9 mouse cellular contexts compared by ENCODE assay signal in the genomic region with DNA sequence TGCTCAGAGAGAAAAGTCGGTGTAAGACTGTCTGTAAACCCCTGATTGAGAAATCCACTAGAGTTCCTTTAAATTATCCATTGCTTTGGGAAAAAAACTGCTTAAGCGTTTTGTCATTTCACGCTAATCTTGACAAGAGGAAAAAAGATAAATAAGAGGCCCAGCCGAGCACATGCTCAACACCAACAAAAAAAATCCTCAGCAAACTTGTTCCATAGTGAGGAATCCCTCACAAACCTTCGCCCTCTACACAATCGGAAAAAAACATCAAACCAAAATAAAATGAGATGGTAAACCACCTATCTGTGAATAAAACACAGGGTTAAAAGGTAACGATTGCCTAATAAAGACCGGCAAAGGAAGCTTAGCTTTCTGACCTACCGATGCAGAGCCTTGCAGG. TPM values are rescaled to one million over a fixed set of nuclear protein-coding genes. Genes with fewer than 3 reads are reported as not detected.
DNase-seq lines count a peak whose midpoint lies in the region; ATAC-seq lines count a peak whose summit lies in the region.
"Had no signal": no experiment of that assay in that cellular context is flagged by ENCODE, and none has a peak within 500 bp of the region (broad histone marks: within the 10 kb centered on the region; RNA-seq: fewer than 3 reads in every experiment).

No protein-coding gene starts in this region.

- no peaks in the 10 kb centered on the region for H3K9me3 ChIP-seq in megakaryocyte, embryonic 14.5 days
- H3K9me3 ChIP-seq in forebrain, embryonic 10.5 days = no peaks in the 10 kb centered on the region
- no peaks in the 10 kb centered on the region for H3K9me3 ChIP-seq in limb, embryonic 13.5 days
- no peaks in the 10 kb centered on the region for H3K9me3 ChIP-seq in stomach, embryonic 16.5 days (replicated peaks; ENCODE audit: control insufficient read depth, low read length)

- peaks cover 37% of the 10 kb centered on the region for H3K36me3 ChIP-seq in megakaryocyte, embryonic 14.5 days (replicated peaks; ENCODE audit: low read length)
- peaks cover 37% of the 10 kb centered on the region for H3K36me3 ChIP-seq in forebrain, embryonic 10.5 days (replicated peaks)
- H3K36me3 ChIP-seq in limb, embryonic 13.5 days = peaks cover 27% of the 10 kb centered on the region
- H3K36me3 ChIP-seq in stomach, embryonic 16.5 days (ENCODE audit: control insufficient read depth, insufficient read depth, low read length) = peaks cover 8% of the 10 kb centered on the region

- peak overlapping the region; percentile 96 for H3K4me3 ChIP-seq in megakaryocyte, embryonic 14.5 days (replicated peaks)
- peak overlapping the region; percentile 88 for H3K4me3 ChIP-seq in forebrain, embryonic 10.5 days
- H3K4me3 ChIP-seq in limb, embryonic 13.5 days = peak overlapping the region; percentile 87
- peak overlapping the region; percentile 92 for H3K4me3 ChIP-seq in stomach, embryonic 16.5 days (replicated peaks; ENCODE audit: low read length)

- no peak for ATAC-seq in megakaryocyte, adult 5-6 weeks (ENCODE audit: poor library complexity, severe bottlenecking)
- no peak for ATAC-seq in limb, embryonic 13.5 days (ENCODE audit: low FRiP score, low read depth)
- ATAC-seq in stomach, embryonic 16.5 days (ENCODE audit: insufficient read depth, low FRiP score) = no peak

- H3K27me3 ChIP-seq in megakaryocyte, embryonic 14.5 days (replicated peaks) = no peaks in the 10 kb centered on the region
- no peaks in the 10 kb centered on the region for H3K27me3 ChIP-seq in forebrain, embryonic 10.5 days (ENCODE audit: poor library complexity, severe bottlenecking)
- no peaks in the 10 kb centered on the region for H3K27me3 ChIP-seq in limb, embryonic 13.5 days
- H3K27me3 ChIP-seq in stomach, embryonic 16.5 days (ENCODE audit: control insufficient read depth, insufficient read depth, low read length) = no peaks in the 10 kb centered on the region

- peaks cover 37% of the 10 kb centered on the region for H3K4me1 ChIP-seq in megakaryocyte, embryonic 14.5 days
- peaks cover 21% of the 10 kb centered on the region for H3K4me1 ChIP-seq in forebrain, embryonic 10.5 days
- H3K4me1 ChIP-seq in limb, embryonic 13.5 days = peaks cover 19% of the 10 kb centered on the region
- H3K4me1 ChIP-seq in stomach, embryonic 16.5 days (ENCODE audit: control insufficient read depth, insufficient read depth, low read length) = peaks cover 12% of the 10 kb centered on the region

- peak overlapping the region; percentile 91 for H3K9ac ChIP-seq in limb, embryonic 13.5 days
- H3K9ac ChIP-seq in stomach, embryonic 16.5 days (ENCODE audit: low read length) = peak overlapping the region; percentile 94

- peak overlapping the region; percentile 95 for H3K27ac ChIP-seq in forebrain, embryonic 10.5 days
- peak overlapping the region; percentile 97; the same call in 1 of the 2 replicates for H3K27ac ChIP-seq in limb, embryonic 13.5 days
- H3K27ac ChIP-seq in stomach, embryonic 16.5 days (ENCODE audit: low read length) = peak overlapping the region; percentile 96

- DNase-seq in forebrain, embryonic 10.5 days (ENCODE audit: extremely low spot score, low spot score) = no peak
- DNase-seq in thymus, postnatal 25 days = no peak
- no peak for DNase-seq in cerebellum, postnatal 10 days
- DNase-seq: cerebellum, adult 2 months; lung, postnatal 4 days had no signal

- 33% methylated on average over 9 of the region's 9 CpGs for WGBS in forebrain, embryonic 10.5 days
- WGBS in limb, embryonic 13.5 days = 18% methylated on average over 9 of the region's 9 CpGs
- WGBS in stomach, embryonic 16.5 days = 6% methylated on average over 9 of the region's 9 CpGs

- H3K4me2 ChIP-seq in limb, embryonic 13.5 days (replicated peaks) = peak overlapping the region; percentile 78
- H3K4me2 ChIP-seq in stomach, embryonic 16.5 days (ENCODE audit: low read depth, low read length) = peak overlapping the region; percentile 64

RNA-seq across cellular contexts. Expression of a gene that starts 1.1 kb away (rescaled TPM):
- 13.3 and 24.8 TPM in 2 replicates for polyA plus RNA-seq in megakaryocyte, embryonic 14.5 days (2012; ENCODE audit: insufficient read depth, low replicate concordance)
- 29.7 and 34.3 TPM in 2 replicates for total RNA-seq in megakaryocyte, adult 5-6 weeks (2015)
- total RNA-seq in megakaryocyte, adult 5-6 weeks (2017) = 24.4 and 37.1 TPM in 2 replicates
- polyA plus RNA-seq in forebrain, embryonic 10.5 days (2016; fragmentation: Nextera tagmentation; extraction: Ambion mirVana) = 60.5 and 64.5 TPM in 2 replicates
- polyA plus RNA-seq in limb, embryonic 13.5 days (2015; fragmentation: Nextera tagmentation; extraction: Ambion mirVana) = 45.8 and 46.0 TPM in 2 replicates
- polyA plus RNA-seq in stomach, embryonic 16.5 days (2015; fragmentation: Nextera tagmentation; extraction: Ambion mirVana) = 53.9 and 56.1 TPM in 2 replicates

RNA-seq across cellular contexts. Expression of a gene that starts 16.4 kb away (rescaled TPM):
- polyA plus RNA-seq in megakaryocyte, embryonic 14.5 days (2012; ENCODE audit: insufficient read depth, low replicate concordance) = not detected in 2 replicates
- total RNA-seq in megakaryocyte, adult 5-6 weeks (2015) = not detected in 2 replicates
- 0.33 TPM in 1 of 2 replicates, not detected in the other for total RNA-seq in megakaryocyte, adult 5-6 weeks (2017)
- polyA plus RNA-seq in forebrain, embryonic 10.5 days (2016; fragmentation: Nextera tagmentation; extraction: Ambion mirVana) = 0.47 and 0.50 TPM in 2 replicates
- 1.2 TPM in 2 replicates for polyA plus RNA-seq in limb, embryonic 13.5 days (2015; fragmentation: Nextera tagmentation; extraction: Ambion mirVana)
- 1.0 and 1.4 TPM in 2 replicates for polyA plus RNA-seq in stomach, embryonic 16.5 days (2015; fragmentation: Nextera tagmentation; extraction: Ambion mirVana)

RNA-seq across cellular contexts. Expression of a gene that starts 38.4 kb away (rescaled TPM):
- 2.7 TPM in 1 of 2 replicates, not detected in the other for polyA plus RNA-seq in megakaryocyte, embryonic 14.5 days (2012; ENCODE audit: insufficient read depth, low replicate concordance)
- total RNA-seq in megakaryocyte, adult 5-6 weeks (2015) = 41.2 and 43.3 TPM in 2 replicates
- total RNA-seq in megakaryocyte, adult 5-6 weeks (2017) = 91.2 and 91.3 TPM in 2 replicates
- polyA plus RNA-seq in forebrain, embryonic 10.5 days (2016; fragmentation: Nextera tagmentation; extraction: Ambion mirVana) = 30.1 and 34.9 TPM in 2 replicates
- polyA plus RNA-seq in limb, embryonic 13.5 days (2015; fragmentation: Nextera tagmentation; extraction: Ambion mirVana) = 31.1 and 32.5 TPM in 2 replicates
- 34.2 and 36.7 TPM in 2 replicates for polyA plus RNA-seq in stomach, embryonic 16.5 days (2015; fragmentation: Nextera tagmentation; extraction: Ambion mirVana)
